In the genomic region with DNA sequence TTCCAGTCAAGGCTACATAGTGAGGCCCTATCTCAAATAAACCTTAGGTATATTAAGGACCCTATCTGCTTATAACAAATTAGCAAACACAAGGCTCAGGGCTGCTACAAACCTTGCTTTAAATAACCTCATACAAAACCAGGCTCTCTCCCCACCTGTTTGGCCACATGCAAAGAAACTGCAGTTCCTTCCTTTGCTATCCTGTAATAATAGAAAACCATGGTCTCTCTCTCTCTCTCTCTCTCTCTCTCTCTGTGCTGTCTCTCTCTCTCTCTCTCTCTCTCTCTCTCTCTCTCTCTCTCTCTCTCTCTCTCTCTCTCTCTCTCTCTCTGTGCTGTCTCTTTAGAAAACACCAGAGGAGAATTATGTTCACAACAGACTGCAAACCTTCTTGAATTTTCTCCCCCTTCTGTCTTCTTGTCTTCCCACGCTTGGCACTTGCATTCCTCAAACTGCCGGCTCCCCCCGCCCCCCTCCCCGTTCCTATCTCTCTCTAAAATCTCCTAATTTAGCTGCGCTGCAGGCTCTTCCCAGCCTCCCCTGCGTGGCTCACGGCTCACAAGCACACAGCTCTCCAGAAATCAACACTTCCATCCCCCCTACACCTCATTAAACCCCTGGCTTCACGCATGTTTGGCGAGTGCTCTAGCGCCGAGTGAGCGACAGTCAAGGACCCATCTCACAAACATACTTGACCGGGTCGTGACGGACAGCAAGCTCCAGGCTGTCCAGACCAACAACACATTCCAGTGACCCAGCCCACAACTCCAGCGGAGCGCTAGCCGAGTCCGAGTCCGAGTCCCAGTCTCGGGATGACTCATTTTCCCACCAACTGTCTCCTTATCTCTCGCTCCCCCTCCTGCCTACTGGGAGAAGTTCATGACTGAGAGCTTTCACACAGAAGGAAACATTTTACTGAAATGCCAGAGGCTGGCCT, we compare ENCODE assay signal across 7 mouse cellular contexts. TPM values are rescaled to one million over a fixed set of nuclear protein-coding genes. Genes with fewer than 3 reads are reported as not detected.
DNase-seq lines count a peak whose midpoint lies in the region; ATAC-seq and TF ChIP-seq lines count a peak whose summit lies in the region.

No protein-coding gene starts in this region.

- peak; percentile 54; the same call in 1 of the 2 replicates for TF ChIP-seq CTCF in small intestine, adult 2 months (IDR thresholded peaks at IDR 0.05; ENCODE audit: extremely low read depth, insufficient read length, insufficient replicate concordance, low read depth, low read length)

- H3K27ac ChIP-seq in embryonic facial prominence, embryonic 13.5 days, result peak overlapping the region; percentile 88
- peak overlapping the region; percentile 75 for H3K27ac ChIP-seq in limb, embryonic 10.5 days
- peak overlapping the region; percentile 51; the same call in 1 of the 2 replicates for H3K27ac ChIP-seq in midbrain, embryonic 11.5 days (ENCODE audit: low read depth, low read length)
- H3K27ac ChIP-seq in small intestine, adult 2 months (ENCODE audit: insufficient read depth, low read depth, low read length), result peak overlapping the region; percentile 29; the same call in 1 of the 2 replicates

- peaks cover 38% of the 10 kb centered on the region for H3K4me1 ChIP-seq in embryonic facial prominence, embryonic 13.5 days
- H3K4me1 ChIP-seq in limb, embryonic 10.5 days, result peaks cover 39% of the 10 kb centered on the region
- H3K4me1 ChIP-seq in midbrain, embryonic 11.5 days (ENCODE audit: control insufficient read depth, insufficient read depth, low read length), result peaks cover 20% of the 10 kb centered on the region
- peaks cover 9% of the 10 kb centered on the region; the same call in 1 of the 2 replicates for H3K4me1 ChIP-seq in small intestine, adult 2 months (ENCODE audit: control insufficient read depth, insufficient read depth, insufficient read length, low read length)

- DNase-seq in adrenal gland, postnatal 14 days, result peak; percentile 87
- DNase-seq in heart, adult 18-20 months, result peak; percentile 82 to 86
- DNase-seq in kidney, adult 18-20 months, result peak; percentile 63
- peak; percentile 69 for DNase-seq in limb, embryonic 10.5 days (ENCODE audit: low spot score)
- peak; percentile 96 for DNase-seq in midbrain, embryonic 11.5 days (ENCODE audit: low spot score, missing footprints)

- H3K4me3 ChIP-seq in embryonic facial prominence, embryonic 13.5 days, result peak overlapping the region; percentile 43
- peak overlapping the region; percentile 48 for H3K4me3 ChIP-seq in limb, embryonic 10.5 days
- peak overlapping the region; percentile 30 for H3K4me3 ChIP-seq in midbrain, embryonic 11.5 days (ENCODE audit: low read depth, low read length)
- peak overlapping the region; percentile 51 for H3K4me3 ChIP-seq in small intestine, adult 2 months (ENCODE audit: low read depth, low read length)

- peak overlapping the region; percentile 67 for H3K9ac ChIP-seq in embryonic facial prominence, embryonic 13.5 days
- H3K9ac ChIP-seq in midbrain, embryonic 11.5 days (ENCODE audit: low read length), result peak overlapping the region; percentile 58

- no peaks in the 10 kb centered on the region for H3K27me3 ChIP-seq in embryonic facial prominence, embryonic 13.5 days
- no peaks in the 10 kb centered on the region for H3K27me3 ChIP-seq in limb, embryonic 10.5 days (ENCODE audit: low read depth, poor library complexity, severe bottlenecking)
- H3K27me3 ChIP-seq in midbrain, embryonic 11.5 days (ENCODE audit: control insufficient read depth, insufficient read depth, low read length), result no peaks in the 10 kb centered on the region
- H3K27me3 ChIP-seq in small intestine, adult 2 months (ENCODE audit: control insufficient read depth, insufficient read depth, low read length), result no peaks in the 10 kb centered on the region

- no peak for TF ChIP-seq POLR2A in small intestine, adult 2 months (IDR thresholded peaks at IDR 0.05; ENCODE audit: low read depth, low read length)

- no peaks in the 10 kb centered on the region for H3K36me3 ChIP-seq in embryonic facial prominence, embryonic 13.5 days
- no peaks in the 10 kb centered on the region for H3K36me3 ChIP-seq in limb, embryonic 10.5 days
- H3K36me3 ChIP-seq in midbrain, embryonic 11.5 days (ENCODE audit: control insufficient read depth, insufficient read depth, low read length), result no peaks in the 10 kb centered on the region
- no peaks in the 10 kb centered on the region for H3K36me3 ChIP-seq in small intestine, adult 2 months (ENCODE audit: control insufficient read depth, insufficient read depth, low read length)

- H3K4me2 ChIP-seq in embryonic facial prominence, embryonic 13.5 days, result peak overlapping the region; percentile 81
- peak overlapping the region; percentile 64 for H3K4me2 ChIP-seq in midbrain, embryonic 11.5 days

- under 1% methylated on average over 22 of the region's 22 CpGs for WGBS in embryonic facial prominence, embryonic 13.5 days
- WGBS in limb, embryonic 10.5 days, result under 1% methylated on average over 22 of the region's 22 CpGs
- WGBS in midbrain, embryonic 11.5 days, result under 1% methylated on average over 22 of the region's 22 CpGs
- WGBS in small intestine, adult 2 months, result 9% methylated on average over 22 of the region's 22 CpGs

- peak; percentile 65 for ATAC-seq in embryonic facial prominence, embryonic 13.5 days (ENCODE audit: insufficient number of reproducible peaks, insufficient read depth, low FRiP score, low TSS enrichment, low read depth)
- peak; percentile 52; the same call in 1 of the 2 replicates for ATAC-seq in midbrain, embryonic 11.5 days (ENCODE audit: low FRiP score)

- H3K9me3 ChIP-seq in embryonic facial prominence, embryonic 13.5 days, result no peaks in the 10 kb centered on the region
- H3K9me3 ChIP-seq in limb, embryonic 10.5 days (replicated peaks), result no peaks in the 10 kb centered on the region
- H3K9me3 ChIP-seq in midbrain, embryonic 11.5 days (ENCODE audit: control insufficient read depth, low read length), result no peaks in the 10 kb centered on the region

RNA-seq across cellular contexts. Expression of gene Srsf9, which starts 7.7 kb away (rescaled TPM):
- 71.3 and 78.3 TPM in 2 replicates for total RNA-seq in adrenal gland, postnatal 14 days (2021)
- 343 and 378 TPM in 2 replicates for polyA plus RNA-seq in embryonic facial prominence, embryonic 13.5 days (2015; fragmentation: Nextera tagmentation; extraction: Ambion mirVana)
- total RNA-seq in heart, adult 18-20 months (2021), result 10 to 100 TPM; 18.2 to 19.2 TPM
- polyA plus RNA-seq in limb, embryonic 10.5 days (2016; fragmentation: Nextera tagmentation; extraction: Ambion mirVana), result 444 and 468 TPM in 2 replicates
- polyA plus RNA-seq in midbrain, embryonic 11.5 days (2014; fragmentation: Nextera tagmentation; extraction: Ambion mirVana), result 362 and 376 TPM in 2 replicates
- polyA plus RNA-seq in small intestine, adult 2 months (2012; rRNA removed), result 16.9 and 38.0 TPM in 2 replicates

RNA-seq across cellular contexts. Expression of gene Dynll1, which starts 18.5 kb away (rescaled TPM):
- total RNA-seq in adrenal gland, postnatal 14 days (2021), result 283 and 320 TPM in 2 replicates
- 1,732 and 1,829 TPM in 2 replicates for polyA plus RNA-seq in embryonic facial prominence, embryonic 13.5 days (2015; fragmentation: Nextera tagmentation; extraction: Ambion mirVana)
- 10 to 100 TPM; 95.3 to 98.8 TPM for total RNA-seq in heart, adult 18-20 months (2021)
- polyA plus RNA-seq in limb, embryonic 10.5 days (2016; fragmentation: Nextera tagmentation; extraction: Ambion mirVana), result 1,816 and 1,865 TPM in 2 replicates
- polyA plus RNA-seq in midbrain, embryonic 11.5 days (2014; fragmentation: Nextera tagmentation; extraction: Ambion mirVana), result 1,577 and 1,606 TPM in 2 replicates
- polyA plus RNA-seq in small intestine, adult 2 months (2012; rRNA removed), result 54.5 and 78.1 TPM in 2 replicates

RNA-seq across cellular contexts. Expression of gene Gatc, which starts 21.7 kb away (rescaled TPM):
- 21.2 and 23.9 TPM in 2 replicates for total RNA-seq in adrenal gland, postnatal 14 days (2021)
- 31.1 and 32.1 TPM in 2 replicates for polyA plus RNA-seq in embryonic facial prominence, embryonic 13.5 days (2015; fragmentation: Nextera tagmentation; extraction: Ambion mirVana)
- total RNA-seq in heart, adult 18-20 months (2021), result 10 to 100 TPM; 17.2 to 18.0 TPM
- polyA plus RNA-seq in limb, embryonic 10.5 days (2016; fragmentation: Nextera tagmentation; extraction: Ambion mirVana), result 33.3 and 34.1 TPM in 2 replicates
- polyA plus RNA-seq in midbrain, embryonic 11.5 days (2014; fragmentation: Nextera tagmentation; extraction: Ambion mirVana), result 43.5 and 46.8 TPM in 2 replicates
- 3.3 and 6.0 TPM in 2 replicates for polyA plus RNA-seq in small intestine, adult 2 months (2012; rRNA removed)

RNA-seq across cellular contexts. Expression of gene Triap1, which starts 21.8 kb away (rescaled TPM):
- total RNA-seq in adrenal gland, postnatal 14 days (2021), result 31.5 and 35.5 TPM in 2 replicates
- 58.0 and 64.4 TPM in 2 replicates for polyA plus RNA-seq in embryonic facial prominence, embryonic 13.5 days (2015; fragmentation: Nextera tagmentation; extraction: Ambion mirVana)
- 10 to 100 TPM; 26.9 to 28.4 TPM for total RNA-seq in heart, adult 18-20 months (2021)
- polyA plus RNA-seq in limb, embryonic 10.5 days (2016; fragmentation: Nextera tagmentation; extraction: Ambion mirVana), result 55.0 and 60.0 TPM in 2 replicates
- 57.7 and 64.7 TPM in 2 replicates for polyA plus RNA-seq in midbrain, embryonic 11.5 days (2014; fragmentation: Nextera tagmentation; extraction: Ambion mirVana)
- polyA plus RNA-seq in small intestine, adult 2 months (2012; rRNA removed), result 3.2 and 5.9 TPM in 2 replicates

RNA-seq across cellular contexts. Expression of gene Cox6a1, which starts 29.5 kb away (rescaled TPM):
- 1,778 and 1,846 TPM in 2 replicates for total RNA-seq in adrenal gland, postnatal 14 days (2021)
- 786 and 801 TPM in 2 replicates for polyA plus RNA-seq in embryonic facial prominence, embryonic 13.5 days (2015; fragmentation: Nextera tagmentation; extraction: Ambion mirVana)
- total RNA-seq in heart, adult 18-20 months (2021), result 100 to 1,000 TPM; 273 to 280 TPM
- polyA plus RNA-seq in limb, embryonic 10.5 days (2016; fragmentation: Nextera tagmentation; extraction: Ambion mirVana), result 718 and 743 TPM in 2 replicates
- polyA plus RNA-seq in midbrain, embryonic 11.5 days (2014; fragmentation: Nextera tagmentation; extraction: Ambion mirVana), result 745 and 840 TPM in 2 replicates
- 6,016 and 7,190 TPM in 2 replicates for polyA plus RNA-seq in small intestine, adult 2 months (2012; rRNA removed)

Comparison
In these comparisons a context has a peak if more than half of its experiments do, and no peak if none do; other contexts are left out.
1. Peak in every context shown above with its lines: DNase-seq, ATAC-seq, H3K4me3 ChIP-seq and H3K27ac ChIP-seq.
2. H3K27ac ChIP-seq: peak in every context shown above with its lines; median percentile 88 in embryonic facial prominence, embryonic 13.5 days; 75 in limb, embryonic 10.5 days; 51 in midbrain, embryonic 11.5 days; 29 in small intestine, adult 2 months.
3. RNA of gene Dynll1, which starts 18.5 kb away (polyA plus RNA-seq): 1,816 to 1,865 TPM in limb, embryonic 10.5 days, 1,732 to 1,829 TPM in embryonic facial prominence, embryonic 13.5 days and 1,577 to 1,606 TPM in midbrain, embryonic 11.5 days; 54.5 to 78.1 TPM in small intestine, adult 2 months; every median in the first group is over 10 times any median in the second.